Mouse (Mus musculus): ENCODE results near the gene Dnah14. TPM values are rescaled to one million over a fixed set of nuclear protein-coding genes. Genes with fewer than 3 reads are reported as not detected.

Dnah14 gene
- total and polyA plus RNA-seq, 3 experiments: 0.03 to 0.98 (median 0.74) TPM

DNA sequence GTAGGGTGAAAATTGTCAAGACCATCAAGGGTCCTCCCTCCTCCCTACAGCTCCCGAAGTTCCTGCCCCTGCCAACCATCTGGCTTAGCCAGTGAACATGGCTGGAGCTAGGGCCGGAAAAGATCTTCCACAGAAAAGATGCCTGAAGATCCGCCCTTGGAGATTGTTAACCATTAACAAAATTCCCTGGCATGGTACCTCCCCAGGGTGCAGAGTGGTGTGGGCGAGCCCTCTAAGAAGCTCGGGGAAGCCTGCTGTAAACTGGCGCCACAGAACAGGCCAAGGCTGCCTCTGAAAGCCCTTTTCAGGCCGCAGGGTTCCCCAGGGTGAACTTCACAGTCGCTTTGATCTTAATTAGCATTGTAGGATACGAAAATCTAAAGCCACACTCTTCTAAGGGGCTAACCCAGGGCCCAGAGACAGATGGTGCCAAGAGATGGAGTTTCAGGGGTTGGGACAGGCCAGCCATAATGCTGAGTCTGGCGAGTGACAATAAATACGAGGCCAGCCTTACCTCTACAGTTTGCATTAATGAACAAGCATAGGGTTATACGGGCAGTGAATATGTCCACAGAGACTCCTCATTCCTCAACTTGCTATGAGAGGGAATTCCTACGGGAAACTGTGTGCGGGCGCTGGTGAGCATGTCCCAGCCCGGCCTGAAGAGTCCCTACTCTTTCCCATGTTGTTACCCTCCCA is 286.5 kb downstream of the Dnah14 start:
- TF ChIP-seq SIN3A (IDR thresholded peaks at IDR 0.05; ENCODE audit: low read length) (no peak), TCF12 (IDR thresholded peaks at IDR 0.05; ENCODE audit: low read depth, low read length) (no peak), USF1 (IDR thresholded peaks at IDR 0.05; ENCODE audit: low read depth, low read length) (no peak), SMC3 (IDR thresholded peaks at IDR 0.05; ENCODE audit: low read depth, low read length) (no peak), NRF1 (IDR thresholded peaks at IDR 0.05; ENCODE audit: low read depth, low read length) (no peak), POLR2AphosphoS2 (IDR thresholded peaks at IDR 0.05; ENCODE audit: low read depth, low read length) (no peak), ZMIZ1 (IDR thresholded peaks at IDR 0.05; ENCODE audit: low read depth, low read length) (no peak)
- Histone ChIP-seq H3K27me3 (replicated peaks) (no peaks in the 10 kb centered on the region), H3K4me3 (replicated peaks in 1 of 3; ENCODE audit: low read depth in 2 of 3, low read length in 2 of 3, poor library complexity in 1 of 3) (no peak overlapping the region), H3K9me3 (replicated peaks; ENCODE audit: low read length) (no peaks in the 10 kb centered on the region), H3K4me2 (ENCODE audit: insufficient read depth, low read depth, poor library complexity, severe bottlenecking) (no peak overlapping the region), H3K9ac (ENCODE audit: insufficient read depth, low read depth) (no peak overlapping the region), H3K36me3 (replicated peaks in 1 of 2; ENCODE audit: control insufficient read depth in 1 of 2, insufficient read depth in 1 of 2, low read length in 1 of 2) (no peaks in the 10 kb centered on the region), H3K4me1 (ENCODE audit: control insufficient read depth in 1 of 2, insufficient read depth in 2 of 2) (peaks cover 6 to 39% of the 10 kb centered on the region in 2 experiments), H3K79me2 (replicated peaks; ENCODE audit: control insufficient read depth, extremely low read depth, insufficient read depth, poor library complexity, severe bottlenecking) (no peaks in the 10 kb centered on the region), H3K27ac (ENCODE audit: insufficient read depth, low read depth) (no peak overlapping the region)
- dilution Hi-C loops (cut with MboI; ENCODE audit: extremely low pct_ligation_motif_present, extremely low pct_unique_long_range_greater_than_20kb, low sequenced_read_pairs): no loop called here
- in situ Hi-C loops (cut with MboI; ENCODE audit: low pct_ligation_motif_present, low pct_unique_long_range_greater_than_20kb, low sequenced_read_pairs): no loop called here
- DNase-seq (ENCODE audit: extremely low read depth): no peak

DNA sequence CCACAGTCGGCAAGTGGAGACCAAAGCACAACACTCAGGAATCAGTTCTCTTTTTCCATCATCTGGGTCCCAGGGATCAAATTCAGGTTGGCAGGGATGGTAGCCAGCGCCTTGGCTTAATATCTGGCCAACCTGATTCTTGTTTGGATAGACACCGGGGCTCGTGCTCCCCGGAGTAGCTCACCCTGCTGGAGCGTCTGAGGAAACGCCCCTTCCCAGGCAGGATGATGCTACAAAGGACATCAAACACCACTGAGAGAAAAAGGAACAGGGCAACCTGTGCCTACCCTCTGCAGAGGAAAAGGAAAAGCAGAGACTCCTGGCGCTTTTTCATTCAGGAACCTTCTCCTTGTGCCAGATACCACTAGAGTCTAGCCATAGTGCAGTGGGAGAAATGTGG is 287.1 kb downstream of the Dnah14 start:
- Histone ChIP-seq H3K9me3 (replicated peaks; ENCODE audit: low read length) (no peaks in the 10 kb centered on the region), H3K4me3 (replicated peaks in 1 of 3; ENCODE audit: low read depth in 2 of 3, low read length in 2 of 3, poor library complexity in 1 of 3) (no peak overlapping the region), H3K4me2 (ENCODE audit: insufficient read depth, low read depth, poor library complexity, severe bottlenecking) (no peak overlapping the region), H3K36me3 (replicated peaks in 1 of 2; ENCODE audit: control insufficient read depth in 1 of 2, insufficient read depth in 1 of 2, low read length in 1 of 2) (no peaks in the 10 kb centered on the region), H3K27me3 (replicated peaks) (no peaks in the 10 kb centered on the region), H3K4me1 (ENCODE audit: control insufficient read depth in 1 of 2, insufficient read depth in 2 of 2) (peaks cover 6 to 39% of the 10 kb centered on the region in 2 experiments), H3K27ac (ENCODE audit: insufficient read depth, low read depth) (no peak overlapping the region), H3K9ac (ENCODE audit: insufficient read depth, low read depth) (no peak overlapping the region), H3K79me2 (replicated peaks; ENCODE audit: control insufficient read depth, extremely low read depth, insufficient read depth, poor library complexity, severe bottlenecking) (no peaks in the 10 kb centered on the region)
- no peak for TF ChIP-seq NELFE (IDR thresholded peaks at IDR 0.05; ENCODE audit: low read depth, low read length)
- DNase-seq (ENCODE audit: extremely low read depth): no peak
- dilution Hi-C loops (cut with MboI; ENCODE audit: extremely low pct_ligation_motif_present, extremely low pct_unique_long_range_greater_than_20kb, low sequenced_read_pairs): no loop called here
- in situ Hi-C loops (cut with MboI; ENCODE audit: low pct_ligation_motif_present, low pct_unique_long_range_greater_than_20kb, low sequenced_read_pairs): no loop called here

Other genes with a start within 250 kb of the Dnah14 start
- not detected in 2 replicates for gene Cnih3, start 223.9 kb upstream of the Dnah14 start, total RNA-seq (2012; rRNA removed)
- not detected in 2 replicates for gene Cnih3, start 223.9 kb upstream of the Dnah14 start, total RNA-seq (2014; rRNA removed)
- not detected in 2 replicates for gene Cnih3, start 223.9 kb upstream of the Dnah14 start, polyA plus RNA-seq (2012; ENCODE audit: insufficient read length, low read depth)
- not detected in 2 replicates for gene Ccdc121, start 65.1 kb upstream of the Dnah14 start, total RNA-seq (2012; rRNA removed)
- gene Ccdc121, start 65.1 kb upstream of the Dnah14 start, total RNA-seq (2014; rRNA removed): not detected in 2 replicates
- not detected in 2 replicates for gene Ccdc121, start 65.1 kb upstream of the Dnah14 start, polyA plus RNA-seq (2012; ENCODE audit: insufficient read length, low read depth)

Measured in CH12.LX (cell line).